Mouse (Mus musculus): ENCODE data around the gene Gm17571.
A peak's percentile ranks its signal among the peaks of the same experiment; 100 is the strongest.

Gene Gm17571

GRCm38 (mm10) chr9:13455231-13455630, 8.7 kb upstream of the Gm17571 start:
- no peak for DNase-seq (ENCODE audit: low spot score)

- DNase-seq (ENCODE audit: low spot score) = no peak
Observed at GRCm38 (mm10) chr9:13454651-13455123, 8.1 kb upstream of the Gm17571 start.

GRCm38 (mm10) chr9:13448716-13449115, 2.2 kb upstream of the Gm17571 start:
- no peak for DNase-seq (ENCODE audit: low spot score)

DNA sequence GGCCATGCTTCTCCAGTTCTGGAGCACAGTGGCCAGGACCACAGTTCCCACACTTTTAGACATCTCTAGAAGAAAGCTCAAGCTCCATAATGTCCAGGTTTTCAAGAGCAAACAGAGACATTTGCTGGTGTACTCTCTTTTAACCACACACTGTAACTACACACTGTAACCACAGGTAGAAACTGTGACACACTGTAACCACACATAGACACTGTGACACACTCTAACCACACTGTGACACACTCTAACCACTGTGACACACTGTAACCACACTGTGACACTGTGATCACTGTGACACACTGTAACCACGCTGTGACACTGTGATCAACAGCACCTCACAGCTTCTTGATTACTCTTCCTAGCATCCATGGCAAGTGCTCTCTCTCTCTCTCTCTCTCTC, 317 bp downstream of the Gm17571 start:
- no peak for DNase-seq (ENCODE audit: low spot score)

DNA sequence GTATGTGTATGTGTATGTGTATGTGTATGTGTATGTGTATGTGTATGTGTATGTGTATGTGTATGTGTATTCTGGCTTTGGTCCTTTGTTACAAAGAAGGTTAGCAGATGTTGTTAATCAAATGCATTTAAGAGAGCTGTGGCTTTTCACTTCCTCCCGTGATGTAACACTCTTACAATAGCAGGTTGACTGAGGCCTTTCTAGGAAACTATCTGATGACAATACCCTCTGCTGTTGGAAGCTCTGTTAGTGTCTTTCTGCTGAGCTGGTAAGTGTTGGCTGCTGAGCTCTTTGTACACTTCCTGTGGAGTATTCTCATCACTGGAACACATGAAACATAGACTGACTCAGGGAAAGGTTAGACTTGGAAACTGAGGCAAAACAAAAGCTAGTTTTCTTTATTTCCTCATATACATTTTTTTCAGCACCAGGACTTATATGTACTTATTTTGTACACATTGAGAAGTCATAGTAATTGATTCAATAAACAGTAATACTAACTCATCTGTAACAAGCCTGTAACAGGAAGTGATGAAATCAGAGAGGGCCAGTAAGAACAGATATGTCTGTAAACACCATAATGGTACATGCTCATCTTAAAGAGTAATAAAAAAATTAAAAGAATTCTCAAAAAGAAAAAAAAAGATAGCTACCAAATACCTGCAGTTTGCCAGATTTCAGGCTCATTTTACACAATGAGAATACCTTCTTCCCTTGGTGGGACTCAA, 2.9 kb downstream of the Gm17571 start:
- peak; percentile 19 for DNase-seq (ENCODE audit: low spot score)

GRCm38 (mm10) chr9:13442012-13442735, 4.4 kb downstream of the Gm17571 start:
- DNase-seq (ENCODE audit: low spot score) = peak; percentile 13

DNA sequence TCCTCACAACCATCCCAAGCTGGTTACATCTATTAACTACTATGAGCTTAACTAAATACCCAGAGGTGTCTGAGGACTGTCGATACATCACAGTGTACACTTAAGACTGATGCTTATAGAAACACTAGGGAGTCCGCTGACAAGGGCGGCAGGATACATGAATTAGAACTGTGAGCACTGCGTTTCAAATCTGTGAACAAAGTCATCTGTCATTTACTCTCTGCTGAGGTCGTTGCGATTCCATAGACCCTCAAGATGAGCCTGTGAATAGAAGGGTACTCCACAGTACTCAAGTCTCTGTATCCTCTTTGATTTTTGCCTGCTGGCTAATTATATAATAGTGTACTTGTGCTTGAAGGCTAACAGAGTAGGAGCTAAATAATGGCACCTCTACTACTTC, 5.6 kb downstream of the Gm17571 start:
- DNase-seq (ENCODE audit: low spot score) = no peak

GRCm38 (mm10) chr9:13433501-13434090, 13.0 kb downstream of the Gm17571 start:
- DNase-seq (ENCODE audit: low spot score) = no peak

DNA sequence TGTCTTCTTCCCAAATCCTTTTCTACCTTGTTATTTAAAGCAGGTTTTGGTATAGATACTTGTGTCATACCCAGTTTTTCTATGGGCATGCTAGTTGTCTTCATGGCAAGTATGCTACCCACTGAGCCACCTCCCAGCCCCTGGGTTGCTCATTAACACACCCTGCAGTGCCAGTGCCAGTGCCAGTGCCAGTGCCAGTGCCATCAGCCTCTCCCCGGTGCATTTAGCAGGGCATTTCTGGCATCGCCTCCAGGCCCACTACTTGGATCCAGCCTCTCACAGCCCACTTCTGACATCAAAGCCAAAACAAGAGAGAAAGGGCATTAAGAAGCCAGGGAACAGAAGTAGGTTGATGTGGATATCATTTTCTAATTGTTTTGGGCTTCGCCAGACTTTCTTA, 14.9 kb downstream of the Gm17571 start:
- DNase-seq (ENCODE audit: low spot score) = no peak

- no peak for DNase-seq (ENCODE audit: low spot score)
Observed at GRCm38 (mm10) chr9:13430744-13431143, 15.8 kb downstream of the Gm17571 start.

DNA sequence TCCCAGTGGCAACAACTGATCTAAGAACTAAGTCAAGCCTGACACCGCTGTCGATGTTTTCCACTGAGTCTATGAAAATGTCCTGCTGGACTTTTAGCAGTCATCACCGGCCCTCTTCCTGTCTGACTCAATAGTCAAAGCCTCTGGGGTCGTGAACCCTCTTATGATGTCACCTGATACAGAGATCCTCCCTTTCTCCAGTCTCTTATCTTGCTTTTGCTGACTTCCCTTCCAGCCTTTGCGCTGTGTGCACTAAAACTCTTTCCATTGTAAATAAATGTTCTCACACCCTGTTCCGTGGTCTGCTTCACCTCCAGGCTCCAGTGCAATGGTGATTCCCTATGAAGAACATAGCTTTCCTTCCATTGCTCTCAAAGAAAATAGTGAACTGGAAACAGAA, 16.3 kb downstream of the Gm17571 start:
- no peak for DNase-seq (ENCODE audit: low spot score)

GRCm38 (mm10) chr9:13429477-13430125, 17.0 kb downstream of the Gm17571 start:
- no peak for DNase-seq (ENCODE audit: low spot score)

DNA sequence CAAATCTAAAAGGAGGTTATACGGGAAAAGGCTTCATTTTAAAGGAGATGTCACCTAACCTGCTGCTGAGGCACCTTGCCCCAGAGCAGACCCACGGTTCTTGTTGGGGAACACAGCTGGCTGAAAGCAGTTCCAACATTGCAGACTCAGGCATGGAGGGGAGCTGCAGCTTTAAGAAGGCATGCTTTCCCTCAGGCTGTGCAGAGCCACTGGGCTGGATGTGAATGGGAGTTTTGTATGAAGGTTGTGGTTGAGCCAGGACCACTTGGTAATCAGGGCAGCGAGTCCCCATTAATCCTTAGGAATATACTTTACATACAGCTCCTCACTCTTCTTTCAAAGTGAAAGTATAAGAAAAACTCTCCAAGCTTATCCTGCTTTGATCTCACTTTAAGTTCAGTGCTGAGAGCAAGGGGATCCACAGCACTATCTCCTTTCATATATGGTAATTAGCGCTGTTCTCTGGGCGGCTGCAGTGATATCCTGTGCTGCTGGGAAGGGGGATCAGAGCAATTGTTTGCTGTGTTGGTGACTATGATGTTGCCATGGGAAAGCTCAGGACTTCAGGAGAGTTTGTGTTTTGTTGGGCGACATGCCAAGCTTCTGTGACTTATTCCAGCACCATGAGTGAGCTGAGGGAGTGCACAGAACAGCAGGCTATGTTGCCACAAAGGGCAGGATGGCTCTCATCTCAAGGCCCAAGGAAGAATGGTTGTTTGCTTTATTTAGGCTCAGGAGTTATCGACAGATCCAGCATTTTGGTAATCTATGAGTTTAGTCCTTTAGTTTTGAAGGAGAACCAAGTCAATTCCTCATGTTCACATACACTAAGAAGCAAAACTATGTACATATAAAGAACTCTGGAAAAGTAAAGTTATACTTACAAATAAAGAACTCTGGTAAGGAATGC, 21.3 kb downstream of the Gm17571 start:
- DNase-seq (ENCODE audit: low spot score) = peak; percentile 82

DNA sequence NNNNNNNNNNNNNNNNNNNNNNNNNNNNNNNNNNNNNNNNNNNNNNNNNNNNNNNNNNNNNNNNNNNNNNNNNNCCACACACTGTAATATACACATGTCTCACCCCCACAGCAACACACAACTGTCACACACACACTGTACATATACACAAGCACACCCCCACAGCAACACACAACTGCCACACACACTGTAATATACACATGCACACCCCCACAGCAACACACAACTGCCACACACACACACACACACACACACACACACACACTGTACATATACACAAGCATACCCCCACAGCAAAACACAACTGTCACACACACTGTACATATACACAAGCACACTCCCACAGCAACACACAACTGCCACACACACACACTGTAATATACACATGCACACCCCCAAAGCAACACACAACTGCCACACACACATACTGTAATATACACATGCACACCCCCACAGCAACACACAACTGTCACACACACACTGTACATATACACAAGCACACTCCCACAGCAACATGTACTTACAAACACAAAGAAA, 32.3 kb downstream of the Gm17571 start:
- DNase-seq (ENCODE audit: low spot score) = no peak

Measured in MN1 (cell line).